Mouse (Mus musculus): ENCODE measurements around the gene Aamp.

- no peak for TF ChIP-seq CTCF (IDR thresholded peaks at IDR 0.05; ENCODE audit: borderline replicate concordance, control insufficient read depth, extremely low read depth, insufficient read depth, low read length, poor library complexity)
- no peak for TF ChIP-seq POLR2A (IDR thresholded peaks at IDR 0.05; ENCODE audit: control insufficient read depth, extremely low read depth, insufficient read depth, low read length, poor library complexity)
Measured at GRCm38 (mm10) chr1:74240311-74240710, 44.2 kb downstream of the Aamp start.

Data from thymus, adult 2 months (tissue).